Mouse (Mus musculus): ENCODE measurements around the gene Pofut2. TPM values are rescaled to one million over a fixed set of nuclear protein-coding genes. Genes with fewer than 3 reads are reported as not detected.

The Pofut2 gene
- polyA plus RNA-seq, 1 experiment from 2014 or later: 122 TPM

DNA sequence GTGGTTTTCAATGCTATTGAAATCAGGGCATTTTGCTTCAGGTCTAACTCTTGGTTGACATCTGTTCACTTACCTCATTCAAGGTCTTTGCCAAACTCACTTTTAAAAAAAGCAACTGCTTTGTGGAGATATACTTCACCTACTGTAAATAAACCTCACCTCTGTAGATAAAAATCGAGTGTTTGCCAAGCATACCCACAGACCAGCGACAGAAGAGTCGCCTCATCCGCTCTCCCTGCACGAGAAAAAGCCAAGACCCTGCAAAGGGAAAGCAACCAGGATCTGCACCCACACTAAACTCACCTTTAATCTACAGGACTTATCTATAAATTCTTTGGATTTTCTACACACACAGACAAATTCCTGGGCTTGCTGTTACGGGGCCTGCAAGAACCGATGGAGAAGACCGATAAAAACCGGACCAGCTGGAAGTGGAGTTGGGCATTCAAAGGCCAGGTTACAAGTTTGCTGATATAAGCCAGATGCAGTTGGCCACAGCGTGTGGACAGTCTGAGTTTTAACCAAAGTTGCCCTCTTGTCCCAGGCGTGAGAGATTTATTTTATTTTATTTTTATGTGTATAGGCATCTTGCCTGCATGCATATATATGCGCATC, 39.5 kb upstream of the Pofut2 start:
- Histone ChIP-seq H3K9ac (no peak overlapping the region), H3K27me3 (replicated peaks) (no peaks in the 10 kb centered on the region), H3K36me3 (no peaks in the 10 kb centered on the region), H3K27ac (replicated peaks) (no peak overlapping the region), H3K9me3 (no peaks in the 10 kb centered on the region), H3K4me2 (no peak overlapping the region), H3K4me1 (peaks cover 76% of the 10 kb centered on the region), H3K4me3 (no peak overlapping the region)
- no peak for ATAC-seq (ENCODE audit: extremely low read depth, insufficient number of reproducible peaks, low FRiP score, low TSS enrichment)
- WGBS: 61% methylated on average over 12 of the region's 12 CpGs

DNA sequence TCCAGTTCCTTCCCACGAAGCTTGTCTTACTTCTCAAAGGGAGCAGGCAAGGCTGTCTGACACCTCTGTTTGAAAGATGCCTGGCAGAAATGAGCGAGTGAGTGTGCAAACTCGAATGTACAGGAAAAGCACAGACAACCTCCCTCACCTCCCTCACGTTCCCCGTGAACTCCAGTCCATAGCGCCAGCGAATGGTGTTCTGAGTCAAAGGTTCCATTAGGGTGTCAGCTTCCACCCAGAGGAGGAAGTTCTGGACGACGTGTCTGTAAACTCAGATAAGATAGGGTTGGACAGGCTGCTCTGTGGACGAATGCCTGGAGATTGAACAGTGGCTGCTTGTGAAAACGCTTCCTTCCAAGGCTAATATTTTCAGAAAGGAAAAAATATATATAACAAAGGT, 37.9 kb upstream of the Pofut2 start:
- Histone ChIP-seq H3K9ac (peak overlapping the region; percentile 56), H3K4me3 (peak overlapping the region; percentile 14; the same call in 1 of the 2 replicates), H3K4me2 (peak overlapping the region; percentile 53), H3K4me1 (peaks cover 75% of the 10 kb centered on the region), H3K27me3 (replicated peaks) (no peaks in the 10 kb centered on the region), H3K9me3 (no peaks in the 10 kb centered on the region), H3K36me3 (no peaks in the 10 kb centered on the region), H3K27ac (replicated peaks) (peak overlapping the region; percentile 84)
- ATAC-seq (ENCODE audit: extremely low read depth, insufficient number of reproducible peaks, low FRiP score, low TSS enrichment): peak; percentile 49; the same call in 1 of the 2 replicates
- 2% methylated on average over 11 of the region's 11 CpGs for WGBS

DNA sequence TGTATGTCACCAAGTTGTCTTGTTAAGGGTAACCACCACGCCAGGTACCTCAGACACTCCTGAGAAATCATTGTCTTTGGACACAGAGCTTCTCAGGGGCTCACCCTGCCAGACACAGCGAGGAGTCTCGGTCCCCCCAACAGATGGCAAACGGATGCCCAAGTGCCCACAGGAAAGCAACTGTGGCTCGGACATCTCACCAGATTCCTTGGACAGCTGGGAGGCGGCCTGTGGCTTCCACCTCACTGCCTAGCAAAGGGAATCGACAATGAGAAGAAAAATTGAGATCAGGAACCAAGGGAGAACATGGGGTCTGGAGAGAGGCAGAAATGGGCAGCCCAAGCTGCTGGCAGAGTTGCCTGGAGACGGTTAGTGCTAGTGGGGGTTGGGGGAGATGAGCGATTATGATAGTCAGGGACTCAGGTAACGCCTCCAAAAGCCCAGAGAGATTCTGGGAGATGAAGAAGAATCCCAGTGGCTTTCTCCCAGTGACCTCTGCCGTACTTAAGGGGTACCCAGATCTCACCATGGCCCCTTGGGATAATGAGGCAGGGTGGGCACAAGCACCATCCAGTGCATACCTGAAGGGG, 36.0 kb upstream of the Pofut2 start:
- Histone ChIP-seq H3K4me3 (no peak overlapping the region), H3K27me3 (replicated peaks) (no peaks in the 10 kb centered on the region), H3K4me1 (peaks cover 69% of the 10 kb centered on the region), H3K36me3 (no peaks in the 10 kb centered on the region), H3K9me3 (no peaks in the 10 kb centered on the region), H3K4me2 (no peak overlapping the region), H3K9ac (no peak overlapping the region), H3K27ac (replicated peaks) (no peak overlapping the region)
- WGBS: 83% methylated on average over 11 of the region's 11 CpGs
- no peak for ATAC-seq (ENCODE audit: extremely low read depth, insufficient number of reproducible peaks, low FRiP score, low TSS enrichment)

DNA sequence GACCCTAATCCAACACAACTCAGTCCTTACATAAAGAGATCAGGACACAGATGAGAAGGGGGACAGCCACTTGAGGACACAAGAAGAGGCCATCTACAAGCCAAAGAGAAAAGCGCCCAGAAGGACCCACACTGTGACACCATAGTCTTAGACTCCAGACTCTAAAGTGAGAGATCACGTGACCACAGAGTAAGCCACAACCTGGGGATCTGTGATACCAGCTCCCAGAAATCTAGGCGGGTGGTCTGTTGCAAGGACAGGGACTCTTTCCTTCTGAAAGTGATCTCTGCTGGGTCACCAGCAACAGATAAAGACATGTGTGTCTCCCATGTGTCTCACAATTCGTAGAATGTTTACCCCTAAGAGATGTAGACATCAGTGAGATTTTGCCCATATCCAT, 34.6 kb upstream of the Pofut2 start:
- no peak overlapping the region for H3K27ac ChIP-seq (replicated peaks)
- H3K4me3 ChIP-seq: no peak overlapping the region
- H3K4me2 ChIP-seq: no peak overlapping the region
- H3K9ac ChIP-seq: no peak overlapping the region
- 78% methylated on average over 4 of the region's 4 CpGs for WGBS
- H3K9me3 ChIP-seq: no peaks in the 10 kb centered on the region
- no peaks in the 10 kb centered on the region for H3K27me3 ChIP-seq (replicated peaks)
- ATAC-seq (ENCODE audit: extremely low read depth, insufficient number of reproducible peaks, low FRiP score, low TSS enrichment): no peak
- no peaks in the 10 kb centered on the region for H3K36me3 ChIP-seq
- H3K4me1 ChIP-seq: peaks cover 77% of the 10 kb centered on the region

DNA sequence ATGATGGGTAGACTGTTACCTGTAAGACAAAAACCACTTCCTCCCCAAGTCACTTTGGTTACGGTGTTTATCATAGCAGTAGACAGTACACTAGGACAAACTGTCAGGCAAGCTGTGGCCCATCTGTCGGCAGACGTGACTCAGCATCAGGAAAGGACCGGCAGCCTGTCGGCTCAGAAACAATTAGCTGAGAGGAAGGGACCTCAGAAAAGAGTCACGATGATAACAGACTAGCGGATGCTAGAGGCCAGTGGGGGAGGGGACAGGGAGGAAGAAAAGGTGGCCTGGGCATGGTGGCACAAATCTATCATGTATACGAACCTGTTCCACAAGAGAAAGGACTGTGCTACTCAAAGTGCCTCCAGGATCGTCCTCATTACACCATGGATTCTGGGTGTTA, 33.6 kb upstream of the Pofut2 start:
- Histone ChIP-seq H3K4me2 (peak overlapping the region; percentile 42), H3K27ac (replicated peaks) (peak overlapping the region; percentile 52), H3K9ac (no peak overlapping the region), H3K4me3 (no peak overlapping the region), H3K27me3 (replicated peaks) (no peaks in the 10 kb centered on the region), H3K36me3 (no peaks in the 10 kb centered on the region), H3K9me3 (no peaks in the 10 kb centered on the region), H3K4me1 (peaks cover 77% of the 10 kb centered on the region)
- 13% methylated on average over 9 of the region's 9 CpGs for WGBS
- ATAC-seq (ENCODE audit: extremely low read depth, insufficient number of reproducible peaks, low FRiP score, low TSS enrichment): 0 out of 2 replicates have a peak, but pooled peaks have one; percentile 47

DNA sequence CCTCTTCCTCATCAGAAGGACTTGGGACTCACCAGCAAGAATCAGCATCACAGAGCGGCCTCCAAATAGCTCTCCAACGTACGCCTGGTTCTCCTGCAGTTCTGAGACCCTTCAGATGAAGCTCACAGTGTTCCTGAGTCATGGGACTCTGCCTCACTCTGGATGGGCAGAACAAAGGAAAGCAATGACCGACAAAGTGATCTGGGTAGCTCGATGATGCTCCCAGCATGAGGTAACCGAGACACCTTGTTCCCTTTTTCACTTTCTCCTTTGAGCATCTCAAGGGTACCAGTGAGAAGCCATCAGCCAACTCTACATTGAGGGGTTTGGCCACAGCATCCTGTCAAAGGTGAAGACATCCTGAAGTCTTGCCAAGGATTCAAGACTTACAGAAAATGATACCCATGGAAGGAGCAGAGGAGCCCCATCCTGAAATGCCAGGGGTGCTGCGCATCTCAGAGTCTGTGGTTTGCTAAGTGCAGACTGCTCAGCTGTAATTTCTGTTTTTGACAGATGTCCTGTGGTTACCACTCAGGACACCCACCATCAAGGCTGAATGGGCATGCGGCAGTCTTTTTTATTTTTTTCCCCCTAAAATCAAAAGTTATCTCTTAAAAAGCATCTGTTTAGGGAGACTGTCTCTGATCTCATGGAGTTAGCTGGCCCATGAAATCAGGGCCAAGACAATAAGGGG, 32.9 kb upstream of the Pofut2 start:
- H3K27me3 ChIP-seq (replicated peaks): no peaks in the 10 kb centered on the region
- H3K9me3 ChIP-seq: no peaks in the 10 kb centered on the region
- no peak overlapping the region for H3K4me2 ChIP-seq
- H3K36me3 ChIP-seq: no peaks in the 10 kb centered on the region
- ATAC-seq (ENCODE audit: extremely low read depth, insufficient number of reproducible peaks, low FRiP score, low TSS enrichment): no peak
- H3K27ac ChIP-seq (replicated peaks): peak overlapping the region; percentile 52
- H3K4me3 ChIP-seq: no peak overlapping the region
- H3K9ac ChIP-seq: no peak overlapping the region
- 83% methylated on average over 8 of the region's 8 CpGs for WGBS
- H3K4me1 ChIP-seq: peaks cover 77% of the 10 kb centered on the region

DNA sequence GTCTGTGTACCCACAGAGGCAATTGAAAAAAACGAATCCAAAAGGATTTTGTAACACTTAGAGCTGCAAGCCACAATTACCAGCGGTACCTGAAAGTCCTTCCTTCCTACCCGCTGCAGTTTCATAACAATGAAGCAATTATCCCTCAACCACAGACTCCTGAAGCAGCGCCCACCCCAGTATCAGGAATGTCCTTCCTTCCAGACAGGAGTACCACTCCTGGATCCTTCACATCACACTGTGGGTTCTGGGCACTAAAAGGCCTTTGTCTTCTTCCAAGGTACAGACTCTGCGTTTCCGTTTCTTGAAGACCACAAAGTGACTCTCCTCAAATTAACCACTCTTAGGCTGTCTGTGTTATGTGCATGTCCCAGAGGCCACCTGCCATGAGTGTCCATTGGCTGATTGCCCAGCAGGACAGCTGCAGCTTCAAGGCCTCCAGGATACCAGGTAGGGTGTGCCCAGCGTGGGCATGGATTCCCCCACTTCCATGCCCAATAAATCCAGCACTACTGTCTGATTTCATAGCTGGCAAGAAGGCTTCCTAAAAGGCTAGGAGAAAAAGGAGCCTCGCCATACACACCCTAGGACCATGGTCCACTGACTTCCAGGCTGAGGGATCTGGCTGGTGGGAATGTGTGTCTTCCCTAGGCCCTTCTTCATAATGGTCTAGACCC, 32.2 kb upstream of the Pofut2 start:
- peak overlapping the region; percentile 12; the same call in 1 of the 2 replicates for H3K27ac ChIP-seq (replicated peaks)
- peaks cover 75% of the 10 kb centered on the region for H3K4me1 ChIP-seq
- H3K36me3 ChIP-seq: no peaks in the 10 kb centered on the region
- no peaks in the 10 kb centered on the region for H3K27me3 ChIP-seq (replicated peaks)
- no peak overlapping the region for H3K4me2 ChIP-seq
- no peak overlapping the region for H3K9ac ChIP-seq
- H3K4me3 ChIP-seq: no peak overlapping the region
- no peak for ATAC-seq (ENCODE audit: extremely low read depth, insufficient number of reproducible peaks, low FRiP score, low TSS enrichment)
- 74% methylated on average over 8 of the region's 8 CpGs for WGBS
- no peaks in the 10 kb centered on the region for H3K9me3 ChIP-seq

DNA sequence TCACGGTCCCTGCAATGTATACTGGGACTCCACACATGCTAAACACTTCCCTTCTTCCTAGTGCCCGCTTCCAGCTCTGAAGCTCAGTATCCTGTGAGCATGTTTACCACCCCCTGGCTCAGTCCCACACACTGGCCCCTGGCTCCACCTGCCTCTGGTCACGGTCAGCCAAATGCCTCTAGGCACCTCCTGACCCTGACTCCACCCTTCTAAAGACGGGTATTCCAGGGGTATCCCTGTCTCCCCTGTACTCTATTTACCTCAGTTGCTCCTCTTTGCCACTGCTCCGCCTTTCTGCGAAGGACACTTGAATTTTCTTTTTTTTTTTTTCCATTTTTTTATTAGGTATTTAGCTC, 31.7 kb upstream of the Pofut2 start:
- Histone ChIP-seq H3K4me1 (peaks cover 78% of the 10 kb centered on the region), H3K27ac (replicated peaks) (peak overlapping the region; percentile 12; the same call in 1 of the 2 replicates)
- ATAC-seq (ENCODE audit: extremely low read depth, insufficient number of reproducible peaks, low FRiP score, low TSS enrichment): no peak

DNA sequence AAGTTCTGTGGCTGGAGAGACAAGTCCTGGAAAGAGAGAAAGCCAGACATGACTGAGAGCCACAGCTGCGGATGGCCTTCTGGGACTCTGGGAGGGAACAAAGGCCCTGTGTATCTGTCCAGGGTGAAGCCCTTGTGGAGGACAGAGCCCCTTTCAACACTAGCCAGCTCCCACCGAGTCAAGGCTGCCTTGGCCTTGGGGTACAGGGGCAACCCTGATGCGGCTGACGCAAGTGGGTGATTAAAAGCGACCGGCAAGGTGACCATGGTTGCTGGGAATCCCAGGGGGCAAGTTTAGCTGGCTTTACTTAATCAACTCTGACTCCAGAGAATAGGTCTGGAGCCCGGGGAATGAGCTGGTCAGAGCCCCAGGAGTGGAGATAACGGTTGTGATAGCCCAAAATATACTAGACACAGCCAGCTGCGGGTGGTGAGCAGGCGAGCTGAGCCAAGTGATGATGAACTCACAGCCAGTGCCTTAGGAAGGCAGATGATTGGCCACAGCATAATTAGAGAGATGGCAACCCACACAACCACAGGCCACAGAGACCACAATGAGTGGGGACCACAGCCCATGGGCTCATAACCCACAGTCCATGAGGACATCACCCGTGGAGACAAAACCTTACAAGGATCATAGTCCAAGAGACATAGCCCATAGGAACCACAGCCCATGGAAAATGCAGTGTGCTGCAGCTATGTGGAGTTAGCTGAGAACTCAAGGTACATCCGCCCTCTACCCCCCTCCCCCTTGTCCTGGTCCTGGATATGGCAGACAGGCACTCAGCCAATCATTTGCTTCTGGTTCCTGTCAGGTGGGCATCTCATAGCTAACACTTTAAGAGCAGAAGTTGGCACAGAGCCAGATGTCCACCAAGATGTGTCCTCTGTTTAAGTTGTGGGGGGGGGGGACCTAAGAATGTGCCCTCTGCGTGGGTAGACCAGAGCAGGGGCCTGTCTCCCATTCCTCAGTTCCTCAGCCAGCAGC, 29.1 kb upstream of the Pofut2 start:
- Histone ChIP-seq H3K4me2 (peak overlapping the region; percentile 16; the same call in 1 of the 2 replicates), H3K9ac (peak overlapping the region; percentile 39; the same call in 1 of the 2 replicates), H3K4me1 (peaks cover 72% of the 10 kb centered on the region), H3K27me3 (replicated peaks) (no peaks in the 10 kb centered on the region), H3K9me3 (no peaks in the 10 kb centered on the region), H3K36me3 (no peaks in the 10 kb centered on the region), H3K27ac (replicated peaks) (peak overlapping the region; percentile 89), H3K4me3 (no peak overlapping the region)
- WGBS: 30% methylated on average over 13 of the region's 13 CpGs
- no peak for ATAC-seq (ENCODE audit: extremely low read depth, insufficient number of reproducible peaks, low FRiP score, low TSS enrichment)

More for the DNA sequence above, 31.7 kb upstream of the Pofut2 start:
- Histone ChIP-seq H3K9me3 (no peaks in the 10 kb centered on the region), H3K27me3 (replicated peaks) (no peaks in the 10 kb centered on the region), H3K4me3 (no peak overlapping the region), H3K4me2 (no peak overlapping the region), H3K9ac (no peak overlapping the region), H3K36me3 (no peaks in the 10 kb centered on the region)
- 83% methylated on average over 6 of the region's 6 CpGs for WGBS

DNA sequence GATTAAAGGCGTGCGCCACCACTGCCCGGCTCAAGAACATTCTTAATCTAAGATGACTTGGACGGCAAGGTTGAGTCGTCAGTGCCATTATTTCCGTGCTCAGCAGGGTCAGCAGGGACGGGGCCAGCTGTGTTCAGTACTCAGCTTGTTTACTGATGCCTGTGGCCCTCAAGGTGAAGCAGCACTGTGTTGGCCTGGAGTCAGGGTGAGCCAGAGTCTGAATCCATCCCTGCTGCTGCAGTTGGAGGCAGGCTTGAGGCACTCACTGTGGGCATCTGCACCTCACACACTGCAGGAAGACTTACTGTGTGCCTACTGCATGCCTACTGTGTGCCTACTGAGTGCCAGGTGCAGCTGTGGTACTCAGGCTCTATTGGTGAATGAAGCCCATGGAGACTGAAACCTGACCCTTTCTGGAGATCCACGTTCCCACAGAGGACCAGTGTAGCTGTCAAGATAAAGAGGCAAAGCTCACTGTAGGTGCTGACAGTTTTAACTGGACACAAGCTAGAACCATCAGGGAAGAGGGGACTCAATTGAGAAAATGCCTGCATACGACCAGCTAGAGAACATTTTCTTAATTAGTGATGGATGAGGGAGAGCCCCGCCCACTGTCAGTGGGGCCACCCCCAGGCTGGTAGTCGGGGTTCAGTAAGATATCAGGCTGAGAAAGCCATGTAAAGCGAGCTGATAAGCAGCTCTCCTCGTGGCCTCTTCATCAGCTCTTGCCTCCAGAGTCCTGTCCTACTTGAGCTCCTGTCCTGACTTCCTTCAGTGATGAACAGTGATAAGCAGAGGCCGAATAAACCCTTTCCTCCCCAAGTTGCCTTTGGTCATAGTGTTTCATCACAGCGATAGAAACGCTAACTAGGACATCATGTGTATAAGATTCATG, 26.9 kb upstream of the Pofut2 start:
- Histone ChIP-seq H3K9ac (no peak overlapping the region), H3K4me2 (no peak overlapping the region)

More for the DNA sequence above, 26.9 kb upstream of the Pofut2 start:
- peak overlapping the region; percentile 24; the same call in 1 of the 2 replicates for H3K27ac ChIP-seq (replicated peaks)
- H3K9me3 ChIP-seq: no peaks in the 10 kb centered on the region
- ATAC-seq (ENCODE audit: extremely low read depth, insufficient number of reproducible peaks, low FRiP score, low TSS enrichment): no peak
- no peaks in the 10 kb centered on the region for H3K36me3 ChIP-seq
- H3K27me3 ChIP-seq (replicated peaks): no peaks in the 10 kb centered on the region
- H3K4me1 ChIP-seq: peaks cover 50% of the 10 kb centered on the region
- 36% methylated on average over 16 of the region's 16 CpGs for WGBS
- no peak overlapping the region for H3K4me3 ChIP-seq

Measured in heart, embryonic 13.5 days (tissue).